Mouse (Mus musculus) heart, postnatal 0 days (tissue): ENCODE results near the gene Erbb4. TPM values are rescaled to one million over a fixed set of nuclear protein-coding genes. Genes with fewer than 3 reads are reported as not detected.

Experiments
- ATAC-seq: fragments of 200-750 bp; cut with Nextera tagmentation; 2 replicates; pipeline ENCODE4 v1.8.0; 2017; ENCODE audit warnings: low read depth, moderate number of reproducible peaks, moderate library complexity; ENCODE audit not compliant: insufficient read depth
- DNase-seq: peaks from one replicate; pipeline ENCODE4 v3.0.0-alpha.2; 2016; ENCODE audit warnings: low spot score
- H3K27ac ChIP-seq: fragments of 300-500 bp; sonication (generic); 2 replicates; pipeline ENCODE4 v1.5.1; 2014; ENCODE audit warnings: low read depth, mild to moderate bottlenecking
- H3K27me3 ChIP-seq: fragments of 300-500 bp; sonication (generic); 2 replicates; pipeline ENCODE4 v1.6.1; 2014; ENCODE audit warnings: low read length, mixed read lengths; ENCODE audit not compliant: control insufficient read depth, insufficient read depth
- H3K36me3 ChIP-seq: fragments of 300-500 bp; sonication (generic); replicated peaks from 2 replicates; pipeline ENCODE4 v1.6.1; 2014; ENCODE audit warnings: low read length, mixed read lengths; ENCODE audit not compliant: control insufficient read depth, insufficient read depth
- H3K4me1 ChIP-seq: fragments of 300-500 bp; sonication (generic); 2 replicates; pipeline ENCODE4 v1.6.1; 2014; ENCODE audit warnings: antibody characterized with exemption; ENCODE audit not compliant: control insufficient read depth, insufficient read depth
- H3K4me2 ChIP-seq: fragments of 300-500 bp; sonication (generic); 2 replicates; pipeline ENCODE4 v1.6.1; 2014; ENCODE audit warnings: low read depth, mild to moderate bottlenecking, low read length, moderate library complexity
- H3K4me3 ChIP-seq: fragments of 300-500 bp; sonication (generic); 2 replicates; pipeline ENCODE4 v1.5.1; 2014; ENCODE audit warnings: low read depth, low read length
- H3K9ac ChIP-seq: fragments of 300-500 bp; sonication (generic); replicated peaks from 2 replicates; pipeline ENCODE4 v1.6.1; 2014; ENCODE audit warnings: low read depth, low read length, mixed read lengths
- H3K9me3 ChIP-seq: fragments of 300-500 bp; sonication (generic); replicated peaks from 2 replicates; pipeline ENCODE4 v1.6.1; 2016; ENCODE audit warnings: low read length; ENCODE audit not compliant: control insufficient read depth
- CTCF ChIP-seq: IDR thresholded peaks from 2 replicates; pipeline ENCODE4 v1.5.1; 2016; ENCODE audit warnings: antibody characterized with exemption, control low read depth, low read depth
- EP300 ChIP-seq: IDR thresholded peaks from 2 replicates; pipeline ENCODE4 v1.6.1; 2016; ENCODE audit warnings: antibody characterized with exemption, low read depth
- WGBS: fragments of 180-500 bp; shearing (Covaris S2); extraction: QIAGEN DNeasy Blood & Tissue Kit; methylation state at CpG from one replicate; pipeline ENCODE4 v1.1.7; 2014; 5-methylcytosine and 5-hydroxymethylcytosine counted together
- polyA plus RNA-seq: library from polyadenylated mRNA; unstranded; fragments of >200 nt; fragmentation: Nextera tagmentation; extraction: Ambion mirVana; gene quantifications from 2 replicates; pipeline ENCODE4 v1.2.1, GENCODE M21; 2015
- total RNA-seq: library from RNA; depleted of rRNA; stranded (reverse); fragments of >200 nt; gene quantifications from 2 replicates; pipeline ENCODE4 v1.2.3, GENCODE M21; 2014; ENCODE audit warnings: low replicate concordance

The Erbb4 gene
- total and polyA plus RNA-seq, 2 experiments from 2014 or later, result 3.8 to 20.0 TPM

DNA sequence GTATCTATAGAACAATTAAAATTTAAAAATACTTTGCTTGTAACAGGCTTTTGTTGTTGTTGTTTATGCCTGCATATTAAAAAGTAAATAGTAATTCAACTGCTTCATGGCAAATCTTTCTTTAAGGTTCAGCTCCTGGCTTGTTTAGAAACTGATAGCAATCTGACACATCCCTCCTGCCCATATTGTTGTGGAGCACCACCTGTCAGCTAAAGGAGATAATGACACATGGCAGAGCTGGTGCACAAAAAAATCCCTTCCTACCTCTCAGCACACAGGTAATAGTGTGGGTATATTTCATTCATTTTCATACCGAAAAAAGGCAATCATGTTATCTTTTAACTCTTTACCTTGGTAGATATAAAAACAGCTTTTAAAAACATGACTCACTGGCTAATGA lies 18.5 kb downstream of the Erbb4 start:
- no peak overlapping the region for H3K27ac ChIP-seq
- no peaks in the 10 kb centered on the region for H3K9me3 ChIP-seq
- ATAC-seq (no peak), DNase-seq (no peak)
- H3K4me2 ChIP-seq, result no peak overlapping the region
- H3K36me3 ChIP-seq, result no peaks in the 10 kb centered on the region
- TF ChIP-seq EP300, result no peak
- TF ChIP-seq CTCF, result no peak
- WGBS, result 49% methylated on average over 1 of the region's 1 CpGs
- no peaks in the 10 kb centered on the region for H3K27me3 ChIP-seq
- no peak overlapping the region for H3K9ac ChIP-seq
- H3K4me1 ChIP-seq, result 0 out of 2 replicates have a peak, but pooled peaks cover 8% of the 10 kb centered on the region
- H3K4me3 ChIP-seq, result no peak overlapping the region

DNA sequence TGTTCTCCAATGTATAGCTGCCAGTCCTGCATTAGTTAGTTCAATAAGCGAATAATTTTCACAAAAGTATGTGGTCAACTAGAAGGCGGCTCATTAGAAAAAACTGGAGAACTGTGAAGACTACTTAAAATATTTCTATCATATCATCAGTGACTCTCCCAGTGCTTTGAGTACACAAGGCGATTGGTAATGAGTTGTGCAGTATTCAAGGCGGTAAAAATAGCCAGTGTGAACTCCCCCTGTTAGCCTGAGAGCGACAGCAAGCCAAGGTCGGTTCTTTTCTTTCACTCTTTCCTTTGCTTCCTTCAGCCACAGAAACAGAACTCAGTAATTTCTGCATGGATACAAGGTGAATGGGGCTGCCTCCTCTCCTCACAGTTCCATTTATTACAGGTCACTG lies 22.1 kb downstream of the Erbb4 start:
- peak; percentile 74 for ATAC-seq

DNA sequence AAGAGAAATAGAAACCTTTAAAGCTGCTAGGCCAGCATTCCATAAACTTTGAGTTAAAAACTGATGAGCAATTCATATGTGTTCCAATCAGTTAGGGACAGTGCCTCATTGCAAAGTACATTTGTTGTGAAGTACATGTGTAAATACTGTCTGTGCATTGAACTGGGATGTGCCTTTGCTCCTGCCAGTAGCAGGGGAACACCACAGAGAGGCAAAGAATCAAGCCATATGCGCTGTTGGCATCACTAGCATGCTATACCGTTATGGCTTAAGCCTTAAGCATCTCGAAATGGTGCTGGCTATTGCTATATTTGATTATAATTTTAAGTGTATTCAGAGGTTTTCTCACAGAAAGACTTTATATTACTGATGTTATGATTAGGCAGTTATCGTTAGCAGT lies 58.9 kb downstream of the Erbb4 start:
- H3K9ac ChIP-seq, result no peak overlapping the region
- no peaks in the 10 kb centered on the region; the same call in 1 of the 2 replicates for H3K4me1 ChIP-seq
- H3K4me2 ChIP-seq, result no peak overlapping the region
- ATAC-seq (no peak), DNase-seq (no peak)
- no peak overlapping the region for H3K27ac ChIP-seq
- WGBS, result 89% methylated on average over 4 of the region's 4 CpGs
- H3K4me3 ChIP-seq, result no peak overlapping the region
- H3K27me3 ChIP-seq, result no peaks in the 10 kb centered on the region
- no peak for TF ChIP-seq CTCF
- no peak for TF ChIP-seq EP300
- H3K9me3 ChIP-seq, result no peaks in the 10 kb centered on the region
- H3K36me3 ChIP-seq, result no peaks in the 10 kb centered on the region

More for the DNA sequence above, 22.1 kb downstream of the Erbb4 start:
- H3K27ac ChIP-seq, result peak overlapping the region; percentile 87
- H3K9ac ChIP-seq, result 0 out of 2 replicates have a peak overlapping the region, but pooled peaks have one; percentile 38
- peak overlapping the region; percentile 48 for H3K4me2 ChIP-seq
- H3K4me1 ChIP-seq, result 0 out of 2 replicates have a peak, but pooled peaks cover 8% of the 10 kb centered on the region
- TF ChIP-seq CTCF (no peak), EP300 (no peak)
- H3K9me3 ChIP-seq, result no peaks in the 10 kb centered on the region
- H3K36me3 ChIP-seq, result no peaks in the 10 kb centered on the region
- WGBS, result 26% methylated on average over 6 of the region's 6 CpGs
- DNase-seq, result peak; percentile 69
- peak overlapping the region; percentile 39 for H3K4me3 ChIP-seq
- no peaks in the 10 kb centered on the region for H3K27me3 ChIP-seq

DNA sequence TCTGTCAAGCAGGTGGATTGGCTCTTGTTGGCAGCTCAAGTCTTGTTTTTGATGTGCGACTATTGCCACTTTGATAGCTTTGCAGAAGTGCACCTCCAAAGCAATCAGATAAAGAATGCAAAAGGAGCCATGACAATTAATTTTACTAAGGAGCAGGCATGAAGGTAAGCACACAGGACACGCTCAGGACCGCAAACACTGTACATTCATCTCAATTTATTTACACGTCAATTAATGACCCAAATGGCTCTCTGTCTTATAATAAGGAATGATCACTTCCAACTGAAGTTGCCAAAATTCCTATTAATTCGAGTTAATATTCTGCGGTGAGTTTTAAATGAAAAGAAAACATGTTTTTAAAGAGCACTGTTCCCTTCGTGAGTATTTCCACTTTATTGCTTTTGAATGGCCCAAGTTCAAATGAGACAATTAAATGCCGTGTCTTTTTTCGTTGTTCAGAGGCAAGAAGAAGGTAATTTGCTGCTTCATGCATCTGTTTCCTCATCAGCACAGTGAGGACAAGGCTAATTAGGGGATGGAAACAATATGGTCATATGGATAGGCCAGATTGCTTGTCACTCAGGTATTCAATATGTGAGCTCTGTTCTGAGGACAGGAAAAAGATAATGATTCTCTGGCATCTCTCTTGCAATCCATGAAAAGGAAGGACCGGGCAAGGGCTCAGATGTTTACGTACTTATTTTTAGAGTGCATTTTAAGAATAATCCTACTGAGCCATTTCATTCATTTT lies 61.5 kb downstream of the Erbb4 start:
- no peaks in the 10 kb centered on the region for H3K9me3 ChIP-seq
- H3K9ac ChIP-seq, result no peak overlapping the region
- H3K4me1 ChIP-seq, result no peaks in the 10 kb centered on the region; the same call in 1 of the 2 replicates
- ATAC-seq, result no peak
- H3K4me3 ChIP-seq, result no peak overlapping the region
- no peaks in the 10 kb centered on the region for H3K36me3 ChIP-seq
- no peak for DNase-seq
- TF ChIP-seq CTCF (no peak), EP300 (no peak)
- 86% methylated on average over 11 of the region's 11 CpGs for WGBS
- H3K27me3 ChIP-seq, result no peaks in the 10 kb centered on the region
- no peak overlapping the region for H3K4me2 ChIP-seq
- H3K27ac ChIP-seq, result no peak overlapping the region

DNA sequence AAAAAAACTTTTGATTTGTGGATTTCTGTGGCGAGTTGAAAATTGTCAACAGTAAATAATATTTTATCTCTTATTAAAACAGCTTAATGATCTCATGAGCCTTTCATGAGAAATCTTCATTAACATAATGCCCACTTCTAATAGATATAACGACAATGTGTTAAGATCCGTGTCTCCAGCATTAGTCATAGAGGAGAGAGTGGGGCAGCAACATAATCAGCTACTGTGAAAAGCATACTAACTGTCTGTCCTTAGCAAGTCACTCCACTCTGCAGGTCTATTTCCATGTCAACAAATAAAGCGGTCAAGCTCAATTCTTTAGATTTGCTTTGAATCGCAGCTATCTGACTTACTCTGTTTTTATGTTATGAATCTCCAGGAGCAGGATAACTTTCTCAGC lies 80.0 kb downstream of the Erbb4 start:
- Histone ChIP-seq H3K4me2 (no peak overlapping the region), H3K9me3 (no peaks in the 10 kb centered on the region), H3K4me1 (no peaks in the 10 kb centered on the region; the same call in 1 of the 2 replicates), H3K9ac (no peak overlapping the region), H3K27me3 (no peaks in the 10 kb centered on the region), H3K27ac (no peak overlapping the region), H3K4me3 (no peak overlapping the region), H3K36me3 (no peaks in the 10 kb centered on the region)
- WGBS, result 41% methylated on average over 5 of the region's 5 CpGs
- ATAC-seq (no peak), DNase-seq (no peak)
- TF ChIP-seq EP300 (no peak), CTCF (no peak)
